Mouse (Mus musculus) hematopoietic multipotent progenitor cell, adult 10-12 weeks (in vitro differentiated cells): ENCODE measurements around the gene Tmem88b. TPM values are rescaled to one million over a fixed set of nuclear protein-coding genes. Genes with fewer than 3 reads are reported as not detected.

Experiments
- polyA plus RNA-seq: library from polyadenylated mRNA; stranded (reverse); fragments of >175 nt; gene quantifications from 2 replicates; pipeline ENCODE4 v1.2.3, GENCODE M21; 2012; ENCODE audit warnings: low replicate concordance

Gene Tmem88b
- 0.06 TPM in 1 of 2 replicates, not detected in the other for polyA plus RNA-seq

DNA sequence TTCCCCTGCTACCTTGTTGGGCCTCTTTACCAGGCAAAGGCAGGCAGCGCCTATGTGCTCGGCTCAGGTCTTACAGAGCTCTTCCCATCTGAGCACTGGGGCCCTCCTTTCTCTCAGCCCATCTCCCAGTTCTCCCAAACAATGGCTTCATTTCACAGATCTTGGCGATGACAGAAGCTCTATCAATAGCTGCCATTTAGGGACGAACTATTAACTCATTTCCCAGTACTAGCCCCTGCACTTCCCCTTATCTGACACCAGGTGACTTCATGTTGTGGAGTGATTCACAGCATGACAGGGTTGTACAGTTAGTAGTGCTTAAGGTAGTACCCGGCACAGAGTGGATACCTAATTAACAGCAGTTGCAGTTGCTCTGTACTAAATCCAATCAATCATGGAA is at the start of gene Tmem88b:
Tmem88b (minus strand) TSS at position 56 of the 400 bp plus-strand sequence.

DNA sequence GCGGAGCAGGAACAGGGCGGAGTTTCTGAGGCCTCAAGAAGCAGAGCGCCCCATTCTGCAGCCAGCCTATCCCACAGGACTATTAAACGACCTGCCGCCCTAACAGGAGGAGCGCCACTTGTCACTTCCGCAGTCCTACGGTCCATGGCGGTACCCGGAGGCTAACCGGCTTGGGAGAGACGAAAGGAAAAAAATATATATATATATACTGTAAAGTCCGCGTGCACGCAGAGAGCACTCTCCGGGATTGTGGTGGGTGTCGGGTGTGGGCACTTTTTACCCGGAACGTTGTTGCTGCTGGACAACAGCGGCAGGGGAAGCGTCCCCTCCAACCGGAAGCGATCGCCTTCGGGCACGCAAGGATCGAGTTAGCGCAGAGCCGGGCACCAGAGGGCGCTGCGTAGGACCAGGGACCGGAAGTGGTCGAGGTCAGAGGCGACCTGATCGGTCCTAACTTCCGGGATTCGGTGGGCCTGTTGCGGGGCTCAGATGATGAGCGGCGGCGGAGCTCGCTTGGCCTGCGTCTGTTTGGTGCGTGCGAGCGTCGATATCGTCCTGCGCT is 45.6 kb upstream of the Tmem88b start, which contains the start of gene Aurkaip1:
Aurkaip1 (plus strand) TSS at position 68 of the 562 bp plus-strand sequence.

GRCm38 (mm10) chr4:155811929-155812664 is 26.4 kb upstream of the Tmem88b start, which contains the start of gene Ccnl2:
Gene Ccnl2 (plus strand): TSS chr4:155812489.

GRCm38 (mm10) chr4:155802741-155803339 is 17.2 kb upstream of the Tmem88b start, which contains the start of gene Mrpl20:
Gene Mrpl20 (plus strand): TSS chr4:155802878.

GRCm38 (mm10) chr4:155790021-155790489 is 4.4 kb upstream of the Tmem88b start, which contains the start of gene Ankrd65:
Gene Ankrd65 (plus strand): TSS chr4:155790439.

GRCm38 (mm10) chr4:155774280-155774754 is 11.4 kb downstream of the Tmem88b start, which contains the start of gene Vwa1:
Gene Vwa1 (minus strand): TSS chr4:155774698.

DNA sequence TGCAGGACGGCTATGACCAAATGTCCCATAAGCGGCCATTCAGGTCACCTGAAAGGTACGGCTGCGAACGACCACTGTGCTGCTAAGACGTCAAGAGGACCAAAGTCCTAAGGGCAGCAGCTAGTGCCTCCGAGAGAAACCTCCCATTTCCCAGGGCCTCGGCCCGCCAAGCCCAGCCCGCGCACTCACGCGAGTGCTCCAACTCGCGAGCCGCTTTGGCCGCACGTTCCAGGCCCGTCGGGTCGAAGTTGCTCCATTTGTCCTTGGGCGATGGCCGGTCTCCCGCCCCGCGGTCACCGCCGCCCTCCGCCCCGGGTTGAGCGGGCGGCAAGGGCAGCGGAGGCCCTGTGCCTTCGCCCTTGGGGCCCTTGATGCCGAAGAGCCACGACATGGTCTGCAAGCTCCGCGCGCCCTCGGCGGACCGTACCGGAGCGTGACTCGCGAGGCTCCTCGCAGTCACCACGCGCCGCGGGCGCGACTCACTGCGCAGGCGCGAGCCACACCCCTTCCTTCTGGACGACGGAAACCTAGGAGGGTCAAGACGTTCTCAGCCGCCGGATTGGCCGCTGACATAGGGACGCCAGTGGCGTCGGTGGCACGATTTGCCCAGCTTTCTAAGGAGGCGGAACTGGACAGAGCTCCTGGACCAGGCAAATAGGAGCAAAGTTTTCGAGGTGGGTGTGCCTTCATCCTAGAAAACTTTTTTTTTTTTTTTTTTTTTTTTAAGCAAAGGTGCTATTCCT is 24.9 kb downstream of the Tmem88b start, which contains the start of gene Atad3a:
Atad3a (minus strand) TSS at position 481 of the 743 bp plus-strand sequence.

DNA sequence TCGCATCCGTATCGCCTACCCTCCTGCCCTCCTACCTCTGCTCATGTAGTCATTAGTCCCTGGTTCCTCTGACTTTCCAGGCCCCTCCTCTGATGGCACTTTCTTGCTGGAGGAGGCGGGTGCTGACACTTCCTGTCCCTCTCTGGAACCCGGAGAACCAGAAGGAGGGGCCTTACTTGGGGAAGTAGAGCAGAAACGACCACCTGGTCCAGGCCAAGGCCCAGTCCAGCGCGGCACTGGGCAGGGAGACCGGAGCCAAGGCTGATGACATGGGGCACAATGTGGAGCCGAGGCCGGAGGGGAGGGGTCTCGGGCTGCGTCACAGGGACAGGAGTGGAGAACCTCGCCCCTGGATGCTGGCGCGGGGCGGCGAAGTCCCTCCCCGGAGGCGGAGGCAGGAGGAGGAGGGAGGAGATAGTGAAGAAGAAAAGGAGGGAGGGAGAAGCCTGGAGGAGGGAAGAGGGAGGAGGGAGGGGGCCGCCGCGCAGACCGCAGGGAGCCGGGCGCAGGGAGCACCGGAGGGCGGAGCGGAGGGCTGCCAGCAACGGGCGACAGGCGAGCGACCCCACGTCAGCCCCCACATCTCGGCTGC is 51.2 kb downstream of the Tmem88b start, which contains the start of gene Tmem240:
Tmem240 (plus strand) TSS at position 451 of the 592 bp plus-strand sequence.

Other genes starting within 250 kb of the Tmem88b start
- 91.7 and 105 TPM in 2 replicates for gene Nadk, start 223.5 kb downstream of the Tmem88b start, polyA plus RNA-seq
- 2.0 and 2.4 TPM in 2 replicates for gene Slc35e2, start 184.5 kb downstream of the Tmem88b start, polyA plus RNA-seq
- gene Cdk11b, start 161.0 kb downstream of the Tmem88b start, polyA plus RNA-seq, result 86.9 and 98.8 TPM in 2 replicates
- gene Gm10563, start 140.5 kb downstream of the Tmem88b start, polyA plus RNA-seq, result not detected in 2 replicates
- 1.5 and 2.2 TPM in 2 replicates for gene Mmp23, start 132.5 kb downstream of the Tmem88b start, polyA plus RNA-seq
- gene Mib2, start 116.7 kb downstream of the Tmem88b start, polyA plus RNA-seq, result 38.8 and 73.8 TPM in 2 replicates
- 9.1 and 13.0 TPM in 2 replicates for gene Fndc10, start 91.5 kb downstream of the Tmem88b start, polyA plus RNA-seq
- 37.5 and 73.4 TPM in 2 replicates for gene Ssu72, start 81.1 kb downstream of the Tmem88b start, polyA plus RNA-seq
- gene Tmem240, start 51.1 kb downstream of the Tmem88b start, polyA plus RNA-seq, result 0.86 and 1.6 TPM in 2 replicates
- 22.2 and 23.8 TPM in 2 replicates for gene Atad3a, start 24.8 kb downstream of the Tmem88b start, polyA plus RNA-seq
- 0.28 and 1.3 TPM in 2 replicates for gene Vwa1, start 11.2 kb downstream of the Tmem88b start, polyA plus RNA-seq
- gene Ankrd65, start 4.6 kb upstream of the Tmem88b start, polyA plus RNA-seq, result 0.10 TPM in 1 of 2 replicates, not detected in the other
- 6.3 and 19.8 TPM in 2 replicates for gene Mrpl20, start 17.0 kb upstream of the Tmem88b start, polyA plus RNA-seq
- 56.5 and 59.9 TPM in 2 replicates for gene Ccnl2, start 26.6 kb upstream of the Tmem88b start, polyA plus RNA-seq
- 177 and 209 TPM in 2 replicates for gene Aurkaip1, start 45.4 kb upstream of the Tmem88b start, polyA plus RNA-seq
- 2.6 and 5.3 TPM in 2 replicates for gene Mxra8, start 53.8 kb upstream of the Tmem88b start, polyA plus RNA-seq
- gene Dvl1, start 61.5 kb upstream of the Tmem88b start, polyA plus RNA-seq, result 89.3 and 201 TPM in 2 replicates
- gene Tas1r3, start 77.5 kb upstream of the Tmem88b start, polyA plus RNA-seq, result 0.25 and 0.37 TPM in 2 replicates
- gene Cptp, start 83.6 kb upstream of the Tmem88b start, polyA plus RNA-seq, result 1.6 and 4.5 TPM in 2 replicates
- gene Ints11, start 83.7 kb upstream of the Tmem88b start, polyA plus RNA-seq, result 13.3 and 23.2 TPM in 2 replicates
- 79.0 and 302 TPM in 2 replicates for gene Pusl1, start 105.9 kb upstream of the Tmem88b start, polyA plus RNA-seq
- gene Acap3, start 105.9 kb upstream of the Tmem88b start, polyA plus RNA-seq, result 30.5 and 52.0 TPM in 2 replicates
- gene Ube2j2, start 158.0 kb upstream of the Tmem88b start, polyA plus RNA-seq, result 43.7 and 73.5 TPM in 2 replicates
- 28.3 and 36.5 TPM in 2 replicates for gene C1qtnf12, start 176.4 kb upstream of the Tmem88b start, polyA plus RNA-seq
- gene B3galt6, start 206.8 kb upstream of the Tmem88b start, polyA plus RNA-seq, result 2.3 and 3.4 TPM in 2 replicates
- 64.0 and 98.8 TPM in 2 replicates for gene Sdf4, start 207.0 kb upstream of the Tmem88b start, polyA plus RNA-seq
- gene Tnfrsf4, start 228.0 kb upstream of the Tmem88b start, polyA plus RNA-seq, result 10.9 and 18.7 TPM in 2 replicates
- 31.9 and 46.2 TPM in 2 replicates for gene Tnfrsf18, start 240.3 kb upstream of the Tmem88b start, polyA plus RNA-seq